Mouse (Mus musculus) ovary, postnatal 14 days (tissue): Measurements from ENCODE around the gene Ulk1.
"Not testable (repeated sequence)": the region's sequence is repeated elsewhere in the genome, so short reads cannot be mapped to it uniquely, and the experiment has no call there.

Experiments
- DNase-seq: peaks from one replicate; pipeline ENCODE4 v3.0.0; 2022; ENCODE audit warnings: low spot score

Ulk1 gene

DNA sequence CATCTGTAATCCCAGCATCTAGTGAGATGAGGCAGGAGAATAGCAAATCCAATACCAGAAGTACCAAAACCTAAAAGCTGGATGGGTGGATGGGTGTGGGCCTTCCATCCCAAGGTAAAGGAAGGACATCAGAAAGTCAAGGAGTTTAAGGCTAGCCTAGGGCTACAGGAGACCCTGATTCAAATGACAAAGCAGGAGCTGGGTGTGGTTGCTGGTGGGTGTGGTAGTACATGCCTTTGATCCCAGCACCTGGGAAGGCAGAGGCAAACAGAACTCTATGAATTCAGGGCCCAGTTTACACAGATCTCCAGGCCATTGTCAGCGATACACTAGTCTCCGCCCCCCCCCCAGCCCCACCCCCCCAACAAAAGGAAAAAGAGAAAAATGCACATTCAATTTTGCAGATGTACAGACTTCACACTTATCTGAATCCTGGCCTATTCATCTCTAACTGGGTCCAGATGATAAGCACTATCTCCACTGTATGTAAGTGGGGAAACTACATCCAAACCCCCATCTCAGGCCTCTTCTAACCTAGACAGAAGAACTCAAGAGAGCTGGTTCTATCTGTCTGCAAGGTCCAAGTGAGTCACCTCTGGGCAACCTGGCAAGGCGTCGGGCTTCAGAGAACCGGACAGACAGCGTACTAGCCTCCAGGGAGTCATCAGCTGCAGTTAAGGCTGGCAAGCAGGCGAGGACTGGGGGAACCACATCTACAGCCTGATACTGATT is 5.7 kb downstream of the Ulk1 start:
- no peak for DNase-seq

DNA sequence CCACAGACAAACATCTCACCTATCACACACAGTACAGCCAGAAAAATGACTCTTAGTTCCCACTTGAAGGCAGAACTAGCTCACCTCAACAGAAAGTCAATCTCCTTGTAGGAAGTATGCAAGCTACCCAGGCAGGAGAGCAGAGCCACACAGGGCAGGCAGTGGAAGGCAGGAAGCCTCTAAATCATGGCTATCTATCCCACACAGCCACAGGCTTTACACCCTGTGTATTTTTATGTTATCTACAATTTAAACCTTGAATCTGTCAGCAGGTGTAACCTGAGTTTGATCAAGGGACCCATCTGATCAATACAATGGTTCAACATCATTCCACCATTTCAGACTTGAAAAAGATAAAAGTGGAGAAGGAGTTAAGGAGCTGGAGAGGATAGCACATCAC is 7.1 kb downstream of the Ulk1 start:
- no peak for DNase-seq

DNA sequence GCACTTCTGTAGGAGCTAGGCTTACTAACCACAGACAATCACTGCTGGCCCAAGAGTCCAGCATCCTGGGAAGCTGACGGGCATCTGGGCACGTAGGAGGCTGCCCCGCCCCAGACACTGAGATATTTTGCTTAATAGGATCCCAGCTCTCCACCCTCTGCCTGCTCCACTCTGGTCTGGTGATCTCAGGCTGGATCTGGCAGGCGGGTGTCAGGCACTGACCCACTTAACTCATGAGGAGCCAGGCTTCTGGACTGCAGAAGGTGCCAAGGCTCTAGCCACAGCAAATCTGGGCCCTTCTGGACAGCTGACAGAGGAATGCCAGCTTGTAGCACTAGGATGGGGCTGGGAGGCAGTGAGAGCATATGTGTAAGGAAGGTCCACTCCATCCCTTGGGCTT is 7.7 kb downstream of the Ulk1 start:
- no peak for DNase-seq

DNA sequence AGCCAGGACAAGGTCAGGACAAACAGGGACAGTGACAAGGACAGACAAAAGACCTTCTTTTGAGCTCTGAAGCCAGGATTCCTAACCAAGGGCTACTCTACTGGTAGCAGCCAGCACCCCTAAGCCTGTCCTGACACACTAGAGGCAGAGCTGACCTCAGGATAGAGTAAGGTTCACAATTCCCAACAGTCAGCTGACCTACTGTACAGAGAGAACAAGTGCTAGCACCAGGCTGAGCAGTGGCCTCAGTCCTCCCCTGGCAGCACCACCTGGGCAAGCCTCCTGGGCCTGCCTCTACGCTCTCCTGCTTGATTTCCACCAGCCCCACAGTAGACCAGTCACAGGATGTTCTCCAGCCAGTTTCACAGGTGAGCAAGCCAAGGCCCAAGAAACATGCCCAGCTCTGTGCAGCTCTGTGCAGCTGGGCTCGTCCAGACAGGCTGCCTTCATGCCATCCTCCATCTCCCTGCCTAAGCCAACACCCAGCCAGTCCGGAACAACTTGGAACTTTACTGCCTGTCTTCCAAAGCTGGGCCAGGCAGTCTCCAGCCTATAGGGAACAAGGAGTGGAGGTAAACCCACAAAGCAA is 8.8 kb downstream of the Ulk1 start:
- no peak for DNase-seq

DNA sequence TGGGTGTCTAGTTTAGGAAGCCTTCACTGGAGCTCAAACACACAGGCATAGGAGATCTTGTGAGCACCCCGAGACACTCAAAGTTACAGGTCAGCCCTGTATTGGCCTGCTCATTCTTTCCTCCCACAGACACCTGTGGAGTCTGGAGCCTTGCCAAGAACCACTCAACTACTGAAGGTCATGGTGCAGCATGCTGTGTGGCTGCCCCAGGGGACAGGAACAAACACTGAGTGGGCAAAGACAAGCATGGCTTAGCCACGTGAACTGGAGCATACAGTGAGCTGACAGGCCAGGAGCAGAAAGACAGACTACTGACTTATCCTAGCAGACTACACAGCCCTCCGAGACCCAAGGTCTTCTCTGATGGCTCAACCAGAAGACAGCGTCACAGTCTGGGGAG is 12.2 kb downstream of the Ulk1 start:
- DNase-seq = no peak

DNA sequence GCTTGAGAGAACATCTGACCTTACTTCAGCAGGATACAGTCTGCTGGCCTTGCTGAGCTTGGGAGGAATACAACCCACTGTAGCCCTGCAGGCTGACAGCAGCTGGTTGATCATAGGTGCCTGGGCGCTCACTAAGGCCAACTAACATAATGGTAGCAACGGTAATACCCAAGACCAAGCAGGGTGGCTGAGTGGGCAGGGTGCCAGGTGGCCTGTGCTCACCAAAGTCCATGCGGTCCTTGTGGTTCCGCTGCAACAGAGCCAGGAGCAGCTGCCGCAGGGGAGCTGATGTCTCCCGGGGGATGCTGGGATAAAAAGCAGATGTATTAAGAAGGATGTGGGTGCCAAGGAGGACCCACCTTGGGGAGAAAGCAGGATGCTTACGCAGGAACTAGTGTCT is 15.5 kb downstream of the Ulk1 start:
- DNase-seq = no peak

DNA sequence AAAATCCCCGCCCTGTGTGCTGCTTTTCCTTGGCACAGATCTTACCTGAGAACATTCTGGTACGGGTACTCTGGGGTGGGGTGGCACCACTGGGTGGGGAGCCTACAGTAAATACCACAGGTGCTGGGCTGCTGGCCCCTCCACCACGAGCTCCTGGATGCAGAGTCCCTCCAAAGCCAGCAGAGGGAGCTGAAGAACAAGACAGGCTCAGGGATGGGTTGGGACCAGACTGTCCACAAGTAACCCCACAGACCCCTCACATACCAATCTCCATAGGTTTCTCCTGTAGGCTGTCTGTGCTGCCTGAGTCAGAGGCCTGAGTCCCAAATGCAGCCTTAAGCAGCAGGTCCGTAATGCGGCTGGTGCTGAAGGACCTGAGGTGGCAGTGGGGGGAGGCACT is 21.2 kb downstream of the Ulk1 start:
- DNase-seq = peak; percentile 28

DNA sequence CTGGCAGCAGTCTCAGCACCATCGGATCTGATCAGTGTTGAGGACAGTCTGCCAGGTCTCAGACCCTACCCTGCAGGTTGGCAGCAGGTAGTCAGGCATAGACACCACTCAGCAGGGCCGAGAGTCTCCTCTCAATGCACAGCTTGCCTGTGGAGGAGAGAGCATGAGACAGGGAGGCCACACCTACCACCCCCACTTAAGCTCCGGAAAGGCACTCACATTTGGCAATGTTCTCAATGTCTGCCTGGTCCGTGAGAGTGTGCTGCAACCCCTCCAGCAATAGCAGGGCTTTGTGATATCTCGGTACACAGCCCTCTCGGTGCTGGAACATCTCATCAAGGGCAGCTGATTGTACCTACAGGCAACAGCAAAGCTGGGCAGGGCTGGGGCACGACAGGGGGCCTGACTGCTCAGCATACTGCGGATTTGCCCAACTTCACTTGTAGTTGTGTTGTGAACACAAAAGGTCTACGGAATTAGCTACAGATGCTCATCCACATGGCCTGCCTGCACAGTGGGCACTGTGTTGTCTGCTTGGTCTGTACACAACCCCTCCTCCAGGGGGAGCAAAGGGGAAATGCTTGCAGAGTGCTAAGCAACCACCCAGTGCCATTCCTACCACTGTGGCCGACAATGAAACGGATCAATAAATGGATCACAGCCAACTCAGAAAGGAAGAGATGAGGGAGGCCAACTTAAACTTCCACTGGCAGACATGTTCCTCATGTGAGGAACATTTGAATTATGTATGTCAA is 23.6 kb downstream of the Ulk1 start:
- DNase-seq = no peak

DNA sequence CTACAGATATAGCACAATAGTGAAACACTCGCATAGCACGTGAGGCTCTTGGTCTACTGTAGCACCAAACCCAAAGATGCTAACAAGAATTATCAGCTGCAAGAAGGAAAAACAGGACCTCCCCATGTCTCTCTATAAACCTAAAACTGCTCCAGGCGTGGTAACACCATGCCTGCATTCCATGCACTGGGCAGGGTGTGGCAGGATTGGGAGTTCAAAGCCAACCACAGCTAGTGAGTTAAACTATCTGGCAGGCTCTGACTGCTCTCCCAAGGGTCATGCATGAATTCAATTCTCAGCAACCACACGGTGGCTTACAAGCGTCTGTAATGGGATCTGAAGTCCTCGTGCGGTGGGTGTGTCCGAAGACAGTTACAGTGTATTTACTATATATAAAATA is 26.7 kb downstream of the Ulk1 start:
- no peak for DNase-seq

DNA sequence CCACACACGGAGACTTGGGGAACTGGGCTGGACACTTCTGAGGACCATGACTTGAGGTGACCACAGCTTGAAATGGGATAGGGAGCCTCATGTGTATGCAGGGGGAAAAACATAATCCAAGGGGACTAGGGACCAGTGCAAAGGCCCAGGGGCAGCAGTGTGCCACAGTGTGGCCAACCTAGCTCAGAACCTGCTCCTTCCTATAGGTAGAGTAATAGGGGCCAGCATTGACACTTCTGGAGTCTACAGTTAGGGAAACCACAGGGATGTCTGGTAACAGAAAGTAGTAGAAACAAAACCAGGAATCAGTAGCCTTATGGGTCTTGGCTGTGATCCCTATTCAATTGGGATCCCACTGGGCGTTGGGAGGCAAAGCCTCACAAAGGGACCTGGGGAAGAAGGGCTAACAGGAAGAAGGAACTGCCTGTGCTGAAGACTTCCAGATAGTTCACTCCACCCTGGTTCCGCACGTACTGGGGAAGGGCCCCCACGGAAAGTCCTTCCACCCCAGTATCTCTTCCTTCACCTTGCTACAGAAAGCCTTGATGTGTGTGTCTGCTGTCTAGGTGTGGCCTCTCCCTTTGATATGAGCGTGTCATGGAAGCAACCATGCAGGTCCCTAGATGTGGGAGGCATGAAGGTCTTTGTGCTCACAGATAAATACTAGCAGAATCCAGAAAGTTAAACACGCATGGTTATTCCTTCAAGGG is 28.2 kb downstream of the Ulk1 start:
- no peak for DNase-seq

DNA sequence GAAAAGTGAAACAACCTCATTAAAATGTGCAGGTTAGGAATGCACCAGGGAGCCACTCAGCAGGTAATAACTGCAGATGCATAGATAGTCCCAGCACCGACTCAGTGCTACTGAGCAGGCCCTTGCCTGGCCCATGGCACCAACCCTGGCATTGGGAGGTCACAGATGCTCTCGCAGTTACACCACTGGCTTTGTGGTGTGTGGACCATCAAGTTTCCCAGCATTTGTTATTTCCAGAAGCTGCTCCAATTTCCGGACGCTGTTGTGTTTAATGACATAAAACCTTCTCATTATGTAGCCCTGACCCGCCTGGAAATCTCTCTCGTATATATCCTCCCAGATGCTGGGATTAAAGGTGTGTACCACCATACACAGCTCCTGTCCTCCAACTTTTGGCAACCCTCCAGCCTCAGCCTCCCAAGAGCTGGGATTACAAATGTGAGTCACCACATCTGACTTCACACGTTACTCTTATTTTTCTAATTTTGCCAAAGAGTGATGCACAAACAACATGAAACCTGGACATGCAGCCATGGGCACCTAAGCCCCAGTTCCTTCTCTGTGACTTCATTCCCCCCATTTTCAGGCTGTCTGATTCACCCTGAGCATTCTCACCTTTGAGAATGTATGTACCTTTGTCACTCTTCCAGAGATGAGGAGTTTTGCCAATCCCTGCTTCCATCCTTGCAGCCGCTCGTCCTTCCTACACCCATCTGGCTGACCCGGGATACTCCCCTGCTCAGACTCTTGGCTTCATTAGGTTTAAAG is 29.0 kb downstream of the Ulk1 start:
- DNase-seq = no peak

DNA sequence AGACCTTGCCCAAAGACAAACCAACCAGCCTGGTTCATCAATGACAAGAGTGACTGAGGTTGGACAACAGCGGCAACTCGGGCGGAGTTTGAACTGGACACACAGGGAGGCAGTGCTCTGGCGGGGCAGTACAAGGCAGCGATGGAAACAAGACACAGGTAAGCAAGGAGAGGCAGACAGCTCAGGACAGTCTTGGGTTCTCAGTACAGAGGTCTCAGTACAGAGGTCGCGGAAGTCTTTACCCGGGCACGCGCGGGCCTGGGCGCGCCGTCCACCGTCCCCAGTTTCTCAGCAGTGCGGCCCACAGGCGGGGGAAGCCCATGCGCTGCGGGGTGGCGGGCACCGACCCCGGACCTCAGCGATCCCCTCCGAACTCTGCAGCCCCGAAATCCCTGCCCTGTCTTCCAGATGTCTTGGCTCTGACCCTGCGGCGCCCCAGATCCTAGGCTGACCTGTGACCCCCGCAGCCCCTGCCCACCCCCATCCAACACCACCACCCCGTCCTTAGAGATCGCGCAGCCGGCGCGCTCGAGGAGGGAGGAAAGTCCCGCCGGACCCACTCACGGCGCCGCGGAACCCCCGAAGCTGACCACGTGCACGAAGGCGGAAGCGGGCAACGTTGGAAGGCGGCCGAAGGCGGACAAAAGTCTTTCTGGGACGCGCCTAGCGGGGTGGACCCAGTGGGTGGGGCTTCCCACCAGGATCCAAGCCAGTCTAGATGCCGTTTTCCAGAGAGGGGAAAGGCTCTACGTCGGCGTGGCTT is 29.7 kb downstream of the Ulk1 start, which contains the start of gene Pus1:
Gene Pus1, minus strand, starts transcription at position 662 of the 763 bp plus-strand sequence.
- peak; percentile 94 for DNase-seq

DNA sequence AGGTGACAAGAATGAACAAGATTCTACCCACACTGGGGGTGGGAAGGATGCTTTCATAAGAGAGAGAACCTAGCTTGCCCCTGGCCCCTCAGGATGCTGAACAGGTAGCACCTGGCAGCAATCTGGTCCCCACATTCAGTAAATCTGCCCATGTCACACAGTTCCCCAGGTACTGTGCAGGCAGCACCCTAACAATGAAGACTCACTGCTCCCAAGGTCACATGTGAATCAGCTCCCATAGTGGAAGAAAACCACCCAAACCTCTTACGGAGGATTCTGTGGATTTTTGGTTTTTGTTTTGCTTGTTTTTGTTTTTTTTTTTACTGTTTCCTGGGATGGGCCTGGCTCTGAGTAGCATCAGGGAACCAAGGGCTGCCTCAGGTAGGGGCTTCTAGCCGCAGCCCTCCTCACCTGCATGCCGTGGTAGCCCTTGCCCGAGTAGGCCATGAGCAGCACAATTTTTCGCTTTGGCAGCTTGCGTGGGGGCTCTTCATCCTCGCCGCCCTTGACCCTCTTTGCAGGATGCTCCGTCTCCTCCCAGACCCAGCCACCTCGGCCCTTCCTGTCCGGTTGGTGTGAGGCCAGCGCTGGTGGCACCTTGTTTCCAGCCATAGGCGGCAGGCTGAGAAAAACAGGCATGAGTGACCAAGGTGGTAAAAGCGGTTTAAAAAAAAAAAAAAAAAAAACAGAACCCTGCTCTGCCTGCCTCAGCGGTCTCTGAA is 30.5 kb downstream of the Ulk1 start:
- DNase-seq = no peak

DNA sequence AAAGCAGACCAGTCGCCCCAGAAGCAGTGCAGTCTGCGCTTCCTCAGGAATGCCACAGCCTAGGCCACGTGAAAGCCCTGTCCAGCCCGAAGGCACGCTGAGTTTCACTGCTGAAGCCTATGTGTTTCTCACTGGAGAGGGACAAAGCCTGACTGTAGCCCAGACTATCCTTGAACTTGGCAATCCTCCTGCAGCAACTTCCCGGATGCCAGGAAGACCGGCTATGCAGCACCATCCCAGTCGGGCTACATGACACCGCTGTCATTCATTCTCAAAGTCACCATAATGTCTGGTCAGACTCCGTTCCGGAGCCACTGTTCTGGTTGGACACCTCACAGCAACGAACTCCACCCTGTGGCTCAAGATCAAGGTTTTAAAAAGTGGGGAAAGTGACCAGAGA is 31.6 kb downstream of the Ulk1 start:
- no peak for DNase-seq

DNA sequence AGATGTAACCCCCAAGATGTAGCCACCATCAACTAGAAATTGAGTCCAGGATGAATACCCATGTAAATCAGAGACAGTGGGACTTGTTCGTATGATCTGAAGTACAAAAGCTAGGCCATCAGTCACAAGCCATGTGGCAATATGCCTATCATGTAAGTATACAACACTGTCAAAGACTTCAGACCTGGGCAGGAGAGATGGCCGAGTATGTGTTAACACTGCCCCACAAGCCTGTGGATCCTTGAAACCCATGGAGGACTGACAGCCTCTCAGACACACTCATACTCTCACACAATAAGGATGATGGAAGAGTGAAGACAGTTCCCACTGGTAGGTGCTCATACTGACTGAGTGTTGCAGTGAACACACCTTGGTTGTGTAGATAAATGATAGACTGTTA is 33.8 kb downstream of the Ulk1 start:
- DNase-seq = no peak

DNA sequence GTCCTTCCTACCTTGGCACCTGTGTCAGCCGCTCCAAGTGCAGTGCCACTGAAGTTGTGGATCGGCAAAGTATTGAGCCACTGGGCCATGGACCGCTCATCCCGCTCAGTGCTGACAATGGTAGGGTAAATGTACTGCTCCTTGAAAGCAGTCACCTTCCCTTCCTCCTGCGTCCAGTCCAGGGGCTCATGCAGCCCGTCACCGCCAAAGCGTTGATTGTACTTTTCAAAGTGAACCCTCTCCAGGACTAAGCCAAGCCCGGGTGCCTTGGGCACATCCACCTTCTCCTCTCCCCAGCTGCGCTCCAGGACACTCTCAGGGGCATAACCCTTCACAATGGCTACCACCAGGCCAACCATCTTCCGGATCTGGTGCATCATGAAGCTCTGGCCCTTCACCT is 35.4 kb downstream of the Ulk1 start:
- DNase-seq = no peak

DNA sequence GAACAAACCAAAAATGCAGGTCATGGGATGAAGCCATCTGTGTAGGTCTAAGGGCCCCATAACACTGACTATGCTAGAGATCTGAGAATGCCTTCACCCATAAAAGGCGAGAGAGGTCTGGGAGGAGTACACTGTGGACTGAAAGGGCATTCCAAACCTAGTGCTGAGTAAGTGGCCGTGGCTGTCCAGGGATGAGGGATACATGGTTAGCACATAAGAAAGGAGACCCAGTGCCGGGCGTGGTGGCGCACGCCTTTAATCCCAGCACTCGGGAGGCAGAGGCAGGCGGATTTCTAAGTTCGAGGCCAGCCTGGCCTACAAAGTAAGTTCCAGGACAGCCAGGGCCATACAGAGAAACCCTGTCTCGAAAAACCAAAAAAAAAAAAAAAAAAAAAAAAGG is 37.0 kb downstream of the Ulk1 start:
- DNase-seq = not testable (repeated sequence)

DNA sequence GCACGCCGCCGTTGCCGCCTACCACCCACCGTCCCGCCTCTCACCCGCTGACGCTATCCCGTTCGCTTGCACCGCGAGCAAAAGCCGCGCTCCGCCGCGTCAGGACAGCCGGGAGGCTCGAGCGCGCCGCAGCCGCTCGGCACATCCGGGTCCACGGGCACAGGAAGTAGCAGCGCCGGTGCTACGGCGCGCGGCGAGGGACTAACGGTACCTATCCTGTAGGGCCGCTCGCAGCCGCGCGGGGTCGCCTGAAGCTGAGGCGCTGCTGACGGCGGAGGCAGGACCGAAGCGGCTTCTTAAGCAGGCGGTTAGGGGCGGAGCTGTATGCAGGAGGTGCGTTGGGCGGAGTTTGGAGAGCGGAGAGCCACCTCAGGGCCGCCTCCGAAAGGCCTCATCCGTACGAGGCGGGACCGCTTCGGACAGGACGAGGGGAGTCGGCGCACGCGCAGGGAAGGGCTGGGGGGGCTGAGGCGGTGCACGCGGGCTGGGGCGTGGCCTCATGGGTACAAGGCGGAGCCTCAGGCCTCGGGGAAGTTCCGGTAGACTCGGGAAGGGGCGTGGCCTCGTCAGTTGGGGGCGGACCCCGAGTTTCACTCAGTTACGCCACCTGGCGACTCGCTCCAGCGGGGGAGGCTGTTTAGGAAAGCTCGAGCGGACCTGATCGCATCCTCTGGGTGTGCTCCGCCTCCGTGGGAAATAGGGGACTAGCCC is 39.3 kb downstream of the Ulk1 start, which contains the start of gene Ep400:
Gene Ep400, minus strand, starts transcription at position 270 of the 711 bp plus-strand sequence.
- peak; percentile 100 for DNase-seq

DNA sequence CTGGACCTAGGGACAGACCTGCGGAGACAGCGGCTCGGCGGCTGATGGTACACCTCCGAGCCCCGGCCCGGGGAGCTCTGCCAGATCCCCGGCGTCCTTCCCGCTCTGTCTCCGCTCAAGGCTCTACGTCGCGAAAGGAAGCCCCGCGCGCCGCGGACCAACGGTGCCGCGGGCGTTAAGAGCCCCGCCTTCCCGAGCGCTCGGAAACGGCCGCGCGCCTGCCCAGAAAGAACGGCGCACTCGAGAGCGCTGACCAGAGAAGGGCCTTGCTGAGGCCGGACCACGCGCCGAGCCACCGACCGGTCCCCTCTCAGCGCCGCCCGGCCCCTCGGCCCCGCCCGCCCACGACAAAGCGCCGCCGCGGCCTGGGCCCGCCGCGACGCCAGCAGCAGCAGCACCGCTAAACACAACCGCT is 39.9 kb downstream of the Ulk1 start:
- DNase-seq = no peak

DNA sequence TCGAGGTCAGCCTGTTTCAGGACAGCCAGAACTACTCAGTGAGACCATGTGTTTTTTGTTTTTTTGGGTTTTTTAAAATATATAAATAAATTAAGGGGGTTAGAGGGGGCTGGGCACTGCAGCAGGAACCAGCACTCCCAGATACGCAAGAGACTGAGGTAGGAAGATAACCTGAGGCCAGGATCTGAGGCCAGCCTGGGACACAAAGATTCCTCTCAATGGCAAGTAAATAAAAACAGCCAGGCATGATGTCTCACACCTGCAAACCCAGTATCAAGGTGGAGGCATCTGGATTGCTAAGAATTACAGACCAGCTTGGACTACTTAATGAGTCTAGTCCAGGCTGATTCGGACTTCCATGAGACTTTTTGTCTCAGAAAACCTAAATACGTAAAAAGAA is 40.6 kb downstream of the Ulk1 start:
- DNase-seq = no peak
